Mouse (Mus musculus): ENCODE results near the gene Trabd. TPM values are rescaled to one million over a fixed set of nuclear protein-coding genes. Genes with fewer than 3 reads are reported as not detected.

The Trabd gene
- polyA plus RNA-seq (2015; fragmentation: Nextera tagmentation; extraction: Ambion mirVana), result 39.3 and 39.9 TPM in 2 replicates

DNA sequence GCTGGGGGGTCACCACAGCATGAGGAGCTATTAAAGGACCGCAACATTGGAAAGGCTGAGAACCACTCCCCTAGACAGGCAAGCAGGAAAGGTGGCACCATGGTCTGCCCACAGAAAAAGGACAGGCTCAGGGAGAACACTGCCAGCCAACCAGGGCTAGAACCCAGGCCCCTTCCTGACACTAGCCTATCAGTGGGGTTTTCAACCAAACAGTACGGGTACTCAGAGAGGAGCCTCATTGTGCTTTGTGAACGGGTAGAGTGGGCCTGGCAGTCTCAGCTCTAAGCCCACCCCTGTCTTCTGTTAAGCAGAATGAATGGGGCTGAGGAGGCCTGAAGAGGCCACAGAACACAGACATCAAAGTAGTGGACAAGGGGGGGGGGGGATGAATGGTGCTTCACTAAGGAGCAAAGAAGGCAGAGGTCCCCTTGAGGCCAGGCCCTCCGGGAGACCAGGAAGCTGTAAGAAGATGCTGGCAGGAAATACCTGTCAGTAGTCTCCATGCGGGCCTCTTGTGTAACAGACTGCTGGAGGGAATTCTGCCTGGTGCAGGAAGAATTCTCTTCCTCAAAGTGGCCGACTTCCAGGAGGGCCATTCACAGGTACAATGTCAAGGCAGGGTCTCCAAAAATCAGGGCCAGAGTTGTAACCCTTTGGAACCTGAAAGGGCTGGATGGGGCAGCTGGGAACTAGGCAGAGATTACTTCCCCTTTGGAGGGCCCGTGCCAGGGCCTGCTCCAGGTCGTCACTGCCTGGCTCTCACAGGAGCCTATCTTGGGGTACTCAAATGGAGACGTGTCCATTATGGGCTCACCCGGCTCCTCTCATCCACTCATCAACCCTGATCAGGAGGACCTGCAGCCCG, at the start of gene Trabd:
Trabd (plus strand) TSS at position 512 of the 865 bp plus-strand sequence.
- 17% methylated on average over 11 of the region's 11 CpGs for WGBS
- peak within 1 kb of the TSS; percentile 76 for H3K9ac ChIP-seq (replicated peaks)

DNA sequence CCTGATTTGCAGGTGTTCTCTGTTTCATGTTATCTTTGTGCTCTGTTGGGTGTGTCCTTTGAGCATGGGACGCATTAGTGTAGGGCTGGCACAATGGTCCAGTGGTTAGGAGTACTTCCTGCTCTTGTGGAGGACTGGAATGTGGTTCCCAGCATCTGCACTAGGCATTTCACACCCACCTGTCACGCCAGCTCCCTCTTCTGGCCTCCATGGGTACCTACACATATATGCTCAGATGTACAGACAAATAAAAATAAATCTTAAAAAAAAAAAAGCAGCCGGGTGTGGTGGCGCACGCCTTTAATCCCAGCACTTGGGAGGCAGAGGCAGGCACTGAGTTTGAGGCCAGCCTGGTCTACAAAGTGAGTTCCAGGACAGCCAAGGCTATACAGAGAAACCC, 30.5 kb upstream of the Trabd start:
- H3K9ac ChIP-seq (replicated peaks), result no peak overlapping the region
- whole genome bisulfite sequencing, result 77% methylated on average over 5 of the region's 5 CpGs
- no peak for ATAC-seq (replicated peaks)
- no peaks in the 10 kb centered on the region for H3K4me1 ChIP-seq
- H3K4me3 ChIP-seq, result no peak overlapping the region
- no peaks in the 10 kb centered on the region for H3K9me3 ChIP-seq
- H3K27me3 ChIP-seq, result no peaks in the 10 kb centered on the region
- no peak overlapping the region for H3K27ac ChIP-seq (replicated peaks)
- no peak overlapping the region for H3K4me2 ChIP-seq (replicated peaks)
- no peaks in the 10 kb centered on the region for H3K36me3 ChIP-seq

More for the DNA sequence above, at the start of gene Trabd:
- Histone ChIP-seq H3K9me3 (no peaks in the 10 kb centered on the region), H3K36me3 (no peaks in the 10 kb centered on the region), H3K27me3 (no peaks in the 10 kb centered on the region), H3K4me3 (peak within 1 kb of the TSS; percentile 66), H3K4me2 (replicated peaks) (peak within 1 kb of the TSS; percentile 75), H3K4me1 (peaks cover 36% of the 10 kb centered on the region), H3K27ac (replicated peaks) (peak within 1 kb of the TSS; percentile 79)
- ATAC-seq (replicated peaks), result peak; percentile 12; the same call in 1 of the 2 replicates

DNA sequence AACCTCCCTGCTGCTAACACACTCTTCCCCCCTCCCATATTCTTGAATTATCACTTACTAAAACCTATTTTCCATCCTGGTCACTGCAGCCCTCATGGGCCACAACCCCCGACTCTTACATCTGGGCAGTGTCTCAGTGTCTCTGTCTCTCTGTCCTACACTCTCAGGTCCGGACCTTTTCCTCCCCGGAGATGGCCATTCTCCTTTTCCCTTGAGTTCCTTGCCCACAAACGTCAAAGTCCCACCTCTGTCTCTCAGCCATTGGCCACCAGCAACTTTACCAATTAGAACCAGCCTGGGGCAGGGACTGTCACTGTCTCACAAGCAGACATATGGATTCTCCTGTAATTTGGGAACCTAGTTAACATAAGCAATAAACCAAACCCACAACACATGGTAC, 28.6 kb upstream of the Trabd start:
- WGBS, result 75% methylated on average over 4 of the region's 4 CpGs
- H3K9me3 ChIP-seq, result no peaks in the 10 kb centered on the region
- ATAC-seq (replicated peaks), result no peak

DNA sequence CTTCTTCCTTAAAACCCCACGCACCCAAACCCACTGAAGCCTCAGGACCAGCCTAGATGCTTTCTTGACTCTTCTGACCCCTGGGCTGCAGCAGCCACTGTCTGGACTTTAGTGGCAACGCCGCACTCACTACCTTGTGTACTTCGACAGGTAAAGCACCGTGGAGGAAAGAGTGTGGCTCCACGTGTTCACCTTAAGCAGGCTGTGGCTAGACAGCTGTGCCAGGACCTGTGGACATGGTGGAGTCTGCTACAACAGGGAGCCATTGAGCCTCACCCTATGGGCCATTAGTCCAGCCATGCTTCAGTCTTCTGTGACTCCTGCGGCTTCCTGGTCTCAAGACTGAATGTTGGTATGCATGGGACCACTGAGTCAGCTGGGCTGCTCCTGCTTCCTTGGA, 20.3 kb upstream of the Trabd start:
- H3K27me3 ChIP-seq, result no peaks in the 10 kb centered on the region
- peaks cover 7% of the 10 kb centered on the region for H3K4me1 ChIP-seq
- no peaks in the 10 kb centered on the region for H3K36me3 ChIP-seq
- H3K4me3 ChIP-seq, result no peak overlapping the region
- WGBS, result 92% methylated on average over 7 of the region's 7 CpGs
- H3K27ac ChIP-seq (replicated peaks), result no peak overlapping the region
- H3K9ac ChIP-seq (replicated peaks), result no peak overlapping the region
- no peak for ATAC-seq (replicated peaks)
- no peak overlapping the region for H3K4me2 ChIP-seq (replicated peaks)
- H3K9me3 ChIP-seq, result no peaks in the 10 kb centered on the region

More for the DNA sequence above, 28.6 kb upstream of the Trabd start:
- no peaks in the 10 kb centered on the region for H3K27me3 ChIP-seq
- H3K4me2 ChIP-seq (replicated peaks), result no peak overlapping the region
- no peak overlapping the region for H3K27ac ChIP-seq (replicated peaks)
- no peak overlapping the region for H3K9ac ChIP-seq (replicated peaks)
- H3K4me3 ChIP-seq, result no peak overlapping the region
- no peaks in the 10 kb centered on the region for H3K4me1 ChIP-seq
- no peaks in the 10 kb centered on the region for H3K36me3 ChIP-seq

DNA sequence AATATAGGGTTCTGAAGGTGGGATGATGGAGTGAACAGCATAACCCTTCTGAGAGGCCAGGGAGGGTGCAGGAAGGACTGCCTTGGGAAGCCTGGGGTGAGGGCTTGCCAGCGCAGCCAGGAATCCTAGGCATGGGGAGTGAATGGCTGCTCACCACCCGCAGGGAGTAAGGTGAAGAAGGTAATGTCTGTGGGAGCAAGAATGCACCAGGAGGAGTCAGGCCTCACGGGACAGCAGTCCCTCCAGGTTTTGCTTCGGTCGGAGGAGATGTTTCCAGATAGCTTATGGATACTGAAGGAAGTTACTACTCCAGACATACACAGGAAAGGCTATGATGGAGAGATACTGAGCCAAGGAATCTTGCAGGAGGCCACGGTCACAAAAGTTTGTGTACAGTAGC, 16.2 kb upstream of the Trabd start:
- H3K4me3 ChIP-seq, result peak overlapping the region; percentile 69
- H3K9ac ChIP-seq (replicated peaks), result no peak overlapping the region
- WGBS, result 40% methylated on average over 6 of the region's 6 CpGs
- H3K4me1 ChIP-seq, result peaks cover 22% of the 10 kb centered on the region
- H3K36me3 ChIP-seq, result no peaks in the 10 kb centered on the region
- H3K27me3 ChIP-seq, result no peaks in the 10 kb centered on the region
- H3K27ac ChIP-seq (replicated peaks), result no peak overlapping the region
- no peak for ATAC-seq (replicated peaks)
- no peaks in the 10 kb centered on the region for H3K9me3 ChIP-seq
- H3K4me2 ChIP-seq (replicated peaks), result peak overlapping the region; percentile 95

DNA sequence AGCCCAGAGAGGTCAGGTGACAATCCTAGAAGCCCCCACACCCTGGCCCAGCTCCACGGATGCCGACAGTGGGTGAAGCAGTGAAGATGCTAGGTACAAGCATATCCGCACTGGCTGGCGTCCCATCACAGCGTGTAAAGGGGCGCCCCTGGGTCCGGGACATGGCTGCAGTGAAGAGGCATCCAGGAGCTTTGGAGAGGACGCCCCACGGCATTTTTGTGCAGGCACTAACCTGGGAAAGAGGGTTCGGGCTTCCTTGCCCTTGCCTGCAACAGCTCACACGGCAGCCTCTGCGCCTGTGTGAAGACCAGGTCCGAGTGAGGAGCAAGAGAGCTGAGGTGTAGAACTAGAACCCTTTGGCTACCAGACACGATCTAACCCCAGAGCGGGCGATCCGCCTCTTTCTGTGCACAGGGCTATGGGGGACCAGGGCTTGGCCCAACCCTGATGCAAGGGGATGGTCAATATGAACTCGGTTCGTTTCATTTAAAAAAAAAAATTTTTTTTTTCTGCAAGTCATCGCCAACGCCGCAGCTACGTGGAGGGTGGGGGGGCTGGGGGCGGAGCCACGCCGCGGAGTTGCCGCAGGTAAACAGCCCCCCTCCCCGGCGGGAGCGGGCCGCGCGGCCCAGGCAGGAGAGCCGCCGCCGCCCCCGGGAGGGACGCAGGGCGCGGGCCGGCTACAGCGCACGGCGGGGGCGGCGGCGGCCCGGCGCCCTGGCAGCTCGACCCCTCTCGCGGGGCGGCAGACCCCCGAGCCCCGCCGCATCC, 15.6 kb upstream of the Trabd start, which contains the start of gene Panx2:
Panx2 (plus strand) TSS at position 574 of the 771 bp plus-strand sequence.
- H3K4me3 ChIP-seq, result peak within 1 kb of the TSS; percentile 69
- no peaks in the 10 kb centered on the region for H3K36me3 ChIP-seq
- peak within 1 kb of the TSS; percentile 95 for H3K4me2 ChIP-seq (replicated peaks)
- under 1% methylated on average over 32 of the region's 57 CpGs for whole genome bisulfite sequencing
- peak within 1 kb of the TSS; percentile 34 for H3K27ac ChIP-seq (replicated peaks)
- H3K9ac ChIP-seq (replicated peaks), result peak within 1 kb of the TSS; percentile 84
- no peaks in the 10 kb centered on the region for H3K27me3 ChIP-seq
- peaks cover 22% of the 10 kb centered on the region for H3K4me1 ChIP-seq
- ATAC-seq (replicated peaks), result peak; percentile 75
- H3K9me3 ChIP-seq, result no peaks in the 10 kb centered on the region

DNA sequence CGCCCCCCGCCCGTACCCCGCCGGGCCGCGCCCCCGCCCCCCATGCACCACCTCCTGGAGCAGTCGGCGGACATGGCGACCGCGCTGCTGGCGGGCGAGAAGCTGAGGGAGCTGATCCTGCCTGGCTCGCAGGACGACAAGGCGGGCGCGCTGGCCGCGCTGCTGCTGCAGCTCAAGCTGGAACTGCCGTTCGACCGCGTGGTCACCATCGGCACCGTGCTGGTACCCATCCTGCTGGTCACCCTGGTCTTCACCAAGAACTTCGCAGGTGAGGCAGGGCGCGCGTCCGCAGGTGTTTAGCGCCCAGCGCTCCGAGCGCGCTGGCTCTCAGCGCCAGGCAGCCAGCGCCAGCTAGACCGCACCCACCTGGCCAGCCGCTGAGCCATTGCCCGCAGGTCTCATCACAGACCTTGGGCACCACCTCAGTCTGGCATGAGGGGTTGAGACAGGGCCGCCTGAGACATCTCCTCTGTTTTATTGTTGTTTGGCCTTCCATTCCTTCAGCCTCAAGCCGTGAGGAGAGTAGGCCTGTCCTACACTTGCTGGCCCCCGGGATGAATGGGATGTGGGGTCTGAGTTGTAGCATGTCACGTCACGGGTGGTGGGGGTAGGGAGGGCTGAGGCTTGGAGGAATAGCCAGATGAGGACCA, 14.8 kb upstream of the Trabd start:
- Histone ChIP-seq H3K36me3 (no peaks in the 10 kb centered on the region), H3K9ac (replicated peaks) (peak overlapping the region; percentile 84), H3K4me2 (replicated peaks) (peak overlapping the region; percentile 95), H3K9me3 (no peaks in the 10 kb centered on the region), H3K4me3 (peak overlapping the region; percentile 69), H3K27ac (replicated peaks) (peak overlapping the region; percentile 34; the same call in 1 of the 2 replicates), H3K4me1 (peaks cover 22% of the 10 kb centered on the region), H3K27me3 (no peaks in the 10 kb centered on the region)
- WGBS, result under 1% methylated on average over 45 of the region's 48 CpGs
- peak; percentile 27; the same call in 1 of the 2 replicates for ATAC-seq (replicated peaks)

DNA sequence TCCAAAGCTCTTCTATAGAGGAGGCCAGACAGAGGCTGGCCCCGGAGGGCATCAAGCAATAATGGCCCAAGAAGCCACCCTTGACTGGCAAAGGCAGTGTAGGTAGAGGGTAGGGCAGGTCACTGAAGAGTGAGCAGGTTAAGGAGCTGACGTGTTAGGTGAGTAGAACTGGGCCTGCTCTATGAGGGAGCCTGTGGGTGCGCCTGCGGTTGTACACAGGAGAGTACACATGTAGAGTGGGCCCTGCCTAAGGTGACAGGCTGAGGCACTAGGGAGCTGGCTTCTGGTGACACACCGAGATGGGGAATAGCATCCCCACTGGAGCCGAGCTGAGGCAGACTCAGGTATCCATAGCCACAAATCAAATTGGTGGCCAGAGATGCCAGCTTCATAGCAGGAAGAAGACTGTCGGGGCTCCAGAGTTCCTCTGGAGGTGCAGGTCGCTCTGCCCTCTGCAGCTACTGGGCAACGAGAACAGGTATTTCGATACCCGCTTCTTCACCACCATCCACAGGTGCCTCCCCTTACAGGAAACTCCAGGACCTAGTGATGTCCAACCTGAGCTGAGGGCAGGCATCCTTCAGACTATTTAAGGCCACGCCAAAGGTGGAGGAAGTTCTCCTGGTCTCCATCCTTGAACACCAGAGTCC, 14.0 kb upstream of the Trabd start:
- Histone ChIP-seq H3K9ac (replicated peaks) (peak overlapping the region; percentile 84), H3K27me3 (no peaks in the 10 kb centered on the region), H3K4me3 (peak overlapping the region; percentile 69), H3K4me1 (peaks cover 22% of the 10 kb centered on the region), H3K4me2 (replicated peaks) (peak overlapping the region; percentile 95), H3K36me3 (no peaks in the 10 kb centered on the region), H3K9me3 (no peaks in the 10 kb centered on the region), H3K27ac (replicated peaks) (no peak overlapping the region)
- no peak for ATAC-seq (replicated peaks)
- WGBS, result 88% methylated on average over 12 of the region's 12 CpGs

DNA sequence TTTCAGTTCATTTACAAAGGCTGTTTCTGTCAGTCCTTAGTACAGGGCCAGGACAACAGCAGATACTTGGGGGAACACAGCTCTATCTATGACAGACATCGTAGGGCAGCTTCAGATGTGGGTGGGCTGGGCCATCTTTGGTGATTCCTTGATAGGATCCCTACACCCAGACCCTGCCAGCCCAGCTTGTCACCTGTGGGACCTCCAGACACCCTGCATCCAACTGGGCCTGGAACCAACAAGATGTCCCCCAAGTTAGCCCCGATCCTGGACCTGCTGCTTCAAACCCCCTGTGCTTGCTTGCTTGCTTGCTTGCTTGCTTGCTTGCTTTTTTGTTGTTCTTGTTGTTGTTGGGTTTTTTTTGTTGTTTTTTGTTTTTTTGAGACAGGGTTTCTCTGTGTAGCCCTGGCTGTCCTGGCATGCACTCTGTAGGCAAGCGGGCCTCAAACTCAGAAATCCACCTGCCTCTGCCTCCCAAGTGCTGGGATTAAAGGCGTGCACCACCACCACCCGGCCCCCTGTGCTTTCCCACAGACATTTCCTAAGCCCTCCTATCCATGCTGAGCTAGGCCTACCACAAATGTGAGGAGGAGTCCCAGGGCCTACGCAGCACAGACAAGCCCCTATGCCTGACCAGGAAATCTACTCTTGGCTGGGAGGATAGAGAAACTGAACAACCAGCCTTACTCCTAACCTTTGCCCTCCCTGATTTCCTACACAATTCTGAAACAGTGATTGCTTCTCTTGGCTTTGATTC, 13.0 kb upstream of the Trabd start:
- Histone ChIP-seq H3K27me3 (peaks cover 5% of the 10 kb centered on the region; the same call in 1 of the 2 replicates), H3K4me1 (peaks cover 22% of the 10 kb centered on the region), H3K27ac (replicated peaks) (no peak overlapping the region), H3K4me2 (replicated peaks) (no peak overlapping the region), H3K4me3 (no peak overlapping the region), H3K9ac (replicated peaks) (no peak overlapping the region), H3K9me3 (no peaks in the 10 kb centered on the region), H3K36me3 (no peaks in the 10 kb centered on the region)
- 90% methylated on average over 6 of the region's 6 CpGs for WGBS
- ATAC-seq (replicated peaks), result no peak

DNA sequence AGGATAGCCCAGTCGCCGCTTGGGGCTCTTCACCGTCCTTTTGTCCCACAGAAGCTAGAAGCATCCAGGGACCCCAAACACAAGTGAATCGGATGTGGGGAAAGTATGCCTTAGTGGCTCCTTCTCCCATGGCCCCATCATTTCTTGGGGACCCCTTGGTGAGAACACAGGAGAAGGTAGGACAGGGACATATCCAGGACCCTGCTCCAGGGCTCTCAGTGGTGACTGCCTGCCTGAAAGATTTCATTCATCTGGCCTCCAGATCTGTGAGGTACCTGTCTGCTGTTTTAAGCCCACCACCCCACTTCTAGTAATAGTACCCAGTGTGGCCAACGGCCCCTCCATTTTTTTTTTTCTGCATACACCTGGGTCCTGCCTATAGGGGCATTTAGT, 12.4 kb upstream of the Trabd start:
- peaks cover 8% of the 10 kb centered on the region; the same call in 1 of the 2 replicates for H3K27me3 ChIP-seq
- H3K4me3 ChIP-seq, result no peak overlapping the region
- no peaks in the 10 kb centered on the region for H3K36me3 ChIP-seq
- WGBS, result 88% methylated on average over 5 of the region's 5 CpGs
- H3K4me1 ChIP-seq, result peaks cover 22% of the 10 kb centered on the region
- no peak overlapping the region for H3K9ac ChIP-seq (replicated peaks)
- no peak for ATAC-seq (replicated peaks)
- H3K9me3 ChIP-seq, result no peaks in the 10 kb centered on the region
- no peak overlapping the region for H3K27ac ChIP-seq (replicated peaks)
- no peak overlapping the region for H3K4me2 ChIP-seq (replicated peaks)

DNA sequence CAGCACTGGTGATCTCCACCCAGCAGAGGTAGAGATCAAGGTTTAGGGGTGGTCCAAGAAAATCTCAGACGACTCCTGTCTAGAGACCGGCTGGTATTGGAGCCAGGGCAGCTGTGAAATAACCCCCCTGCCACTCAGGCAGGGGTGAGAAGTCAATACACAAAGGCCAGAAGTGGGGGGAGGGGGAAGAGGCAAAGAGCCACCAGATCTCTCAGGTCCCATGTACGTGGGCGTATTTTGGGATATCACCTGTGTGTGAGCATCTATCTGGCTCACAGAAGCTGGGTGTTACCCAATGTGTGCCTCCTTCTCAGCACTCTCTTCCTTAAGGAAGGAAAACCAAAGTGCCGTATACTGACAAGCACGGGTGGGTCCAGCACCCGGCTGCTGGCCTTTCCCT, 11.9 kb upstream of the Trabd start:
- peaks cover 13% of the 10 kb centered on the region; the same call in 1 of the 2 replicates for H3K27me3 ChIP-seq
- no peak for ATAC-seq (replicated peaks)
- H3K4me1 ChIP-seq, result peaks cover 22% of the 10 kb centered on the region
- H3K4me2 ChIP-seq (replicated peaks), result no peak overlapping the region
- H3K27ac ChIP-seq (replicated peaks), result no peak overlapping the region
- no peaks in the 10 kb centered on the region for H3K9me3 ChIP-seq
- no peak overlapping the region for H3K9ac ChIP-seq (replicated peaks)
- H3K4me3 ChIP-seq, result no peak overlapping the region
- WGBS, result 86% methylated on average over 7 of the region's 7 CpGs
- peaks cover 2% of the 10 kb centered on the region; the same call in 1 of the 2 replicates for H3K36me3 ChIP-seq

Measured in forebrain, embryonic 15.5 days (tissue).